Mouse (Mus musculus) liver, embryonic 15.5 days (tissue): Measurements from ENCODE around the gene F13a1. TPM values are rescaled to one million over a fixed set of nuclear protein-coding genes. Genes with fewer than 3 reads are reported as not detected.

Experiments used
- ATAC-seq: fragments of 200-750 bp; cut with Nextera tagmentation; 2 replicates; pipeline ENCODE4 v1.8.0; 2017; ENCODE audit warnings: moderate number of reproducible peaks, mild to moderate bottlenecking, moderate library complexity; ENCODE audit not compliant: insufficient read depth
- H3K27ac ChIP-seq: fragments of 300-500 bp; sonication (generic); replicated peaks from 2 replicates; pipeline ENCODE4 v1.5.1; 2015; ENCODE audit warnings: mild to moderate bottlenecking, inconsistent platforms
- H3K27me3 ChIP-seq: fragments of 300-500 bp; sonication (generic); 2 replicates; pipeline ENCODE4 v1.6.1; 2015; ENCODE audit warnings: mild to moderate bottlenecking, inconsistent platforms
- H3K36me3 ChIP-seq: fragments of 300-500 bp; sonication (generic); replicated peaks from 2 replicates; pipeline ENCODE4 v1.6.1; 2015; ENCODE audit warnings: moderate library complexity, mild to moderate bottlenecking, inconsistent platforms
- H3K4me1 ChIP-seq: fragments of 300-500 bp; sonication (generic); replicated peaks from 2 replicates; pipeline ENCODE4 v1.6.1; 2015; ENCODE audit warnings: inconsistent platforms
- H3K4me2 ChIP-seq: fragments of 300-500 bp; sonication (generic); 2 replicates; pipeline ENCODE4 v1.6.1; 2015; ENCODE audit warnings: moderate library complexity, mild to moderate bottlenecking, inconsistent platforms
- H3K4me3 ChIP-seq: fragments of 300-500 bp; sonication (generic); replicated peaks from 2 replicates; pipeline ENCODE4 v1.5.1; 2015; ENCODE audit warnings: mild to moderate bottlenecking, inconsistent platforms
- H3K9ac ChIP-seq: fragments of 300-500 bp; sonication (generic); 2 replicates; pipeline ENCODE4 v1.6.1; 2015; ENCODE audit warnings: moderate library complexity, mild to moderate bottlenecking, inconsistent platforms
- H3K9me3 ChIP-seq: fragments of 300-500 bp; sonication (generic); replicated peaks from 2 replicates; pipeline ENCODE4 v1.6.1; 2016; ENCODE audit warnings: inconsistent platforms
- WGBS: fragments of 180-500 bp; shearing (Covaris S2); methylation state at CpG from one replicate; pipeline ENCODE4 v1.1.7; 2015; ENCODE audit warnings: mixed read lengths; ENCODE audit not compliant: insufficient replicate concordance; 5-methylcytosine and 5-hydroxymethylcytosine counted together
- polyA plus RNA-seq: library from polyadenylated mRNA; unstranded; fragments of >200 nt; fragmentation: Nextera tagmentation; extraction: Ambion mirVana; gene quantifications from 2 replicates; pipeline ENCODE4 v1.2.1, GENCODE M21; 2015

The F13a1 gene
- polyA plus RNA-seq, 1 experiment from 2014 or later, result 17.2 TPM

DNA sequence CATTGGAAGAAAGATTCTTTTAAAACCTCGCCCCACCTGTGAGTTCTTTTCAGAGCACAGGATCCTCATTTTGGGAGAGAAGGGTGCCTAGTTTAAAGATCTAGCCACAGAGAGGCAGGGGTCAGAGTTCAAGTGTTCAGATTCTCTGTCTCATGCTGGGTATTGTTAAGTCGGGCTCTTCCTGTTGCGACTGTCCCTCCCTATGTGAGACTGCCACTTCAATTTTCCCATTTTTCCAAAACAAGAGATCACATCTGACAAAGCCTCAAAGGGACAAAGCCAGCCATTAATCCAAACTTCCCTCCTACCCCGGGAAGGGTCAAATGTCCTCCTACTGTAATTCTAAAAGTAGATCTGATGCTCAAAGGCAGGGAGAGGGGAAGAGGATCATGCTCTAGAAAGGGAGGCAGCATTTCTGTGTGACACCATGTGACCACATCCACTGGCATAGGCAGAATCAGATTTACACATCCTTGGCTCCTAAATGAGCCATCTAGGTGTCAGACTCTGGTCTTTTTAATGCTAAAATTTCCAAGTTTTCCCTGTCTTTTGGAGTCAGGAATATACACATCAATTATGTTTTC, 24.0 kb downstream of the F13a1 start:
- 44% methylated on average over 4 of the region's 4 CpGs for whole genome bisulfite sequencing
- ATAC-seq, result no peak
- Histone ChIP-seq H3K4me2 (no peak overlapping the region), H3K4me3 (no peak overlapping the region), H3K27ac (no peak overlapping the region), H3K4me1 (no peaks in the 10 kb centered on the region), H3K9ac (no peak overlapping the region), H3K27me3 (no peaks in the 10 kb centered on the region), H3K9me3 (no peaks in the 10 kb centered on the region), H3K36me3 (no peaks in the 10 kb centered on the region)

DNA sequence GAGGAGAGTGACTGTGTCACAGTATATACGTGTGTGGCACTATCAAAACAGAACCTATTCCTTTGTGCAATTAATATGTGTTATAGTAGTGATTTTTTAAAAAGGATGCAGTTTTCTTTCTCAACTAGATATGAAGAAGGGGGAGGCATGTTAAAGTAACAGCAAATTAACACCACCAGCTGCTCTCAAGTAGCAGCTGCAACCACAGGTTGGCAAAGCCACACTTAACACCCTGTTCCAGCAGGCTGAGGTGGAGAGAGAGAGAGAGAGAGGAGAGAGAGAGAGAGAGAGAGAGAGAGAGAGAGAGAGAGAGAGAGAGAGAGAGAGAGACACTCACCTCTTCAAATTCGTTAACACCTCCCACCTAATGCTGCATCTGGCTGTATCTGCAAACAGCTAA, 28.5 kb downstream of the F13a1 start:
- H3K4me2 ChIP-seq, result no peak overlapping the region
- no peak overlapping the region for H3K9ac ChIP-seq
- no peaks in the 10 kb centered on the region for H3K4me1 ChIP-seq
- WGBS, result 66% methylated on average over 2 of the region's 2 CpGs
- H3K9me3 ChIP-seq, result no peaks in the 10 kb centered on the region
- no peak for ATAC-seq
- H3K36me3 ChIP-seq, result no peaks in the 10 kb centered on the region
- no peak overlapping the region for H3K27ac ChIP-seq
- H3K27me3 ChIP-seq, result no peaks in the 10 kb centered on the region
- H3K4me3 ChIP-seq, result no peak overlapping the region

DNA sequence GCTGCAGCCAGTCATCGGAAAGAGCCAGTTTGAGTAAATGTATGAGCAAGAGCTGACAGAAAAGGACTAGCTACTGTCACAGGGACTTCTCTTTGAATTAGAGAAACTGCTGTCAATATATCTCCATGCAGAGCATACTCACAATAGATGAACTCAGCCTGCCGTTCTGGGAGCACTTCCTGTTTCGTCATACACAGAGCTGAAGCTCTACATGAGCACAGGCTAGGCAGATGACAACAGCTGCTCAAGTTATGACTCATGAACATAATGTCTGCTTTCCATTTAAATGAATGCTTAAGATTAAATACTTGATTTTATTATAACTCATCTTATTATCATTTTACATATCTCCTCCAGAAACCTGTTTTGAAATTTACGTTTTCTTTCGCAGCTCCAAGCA, 39.3 kb downstream of the F13a1 start:
- Histone ChIP-seq H3K27ac (no peak overlapping the region), H3K4me3 (no peak overlapping the region), H3K36me3 (no peaks in the 10 kb centered on the region), H3K4me2 (no peak overlapping the region), H3K9ac (no peak overlapping the region), H3K27me3 (no peaks in the 10 kb centered on the region), H3K9me3 (no peaks in the 10 kb centered on the region), H3K4me1 (no peaks in the 10 kb centered on the region)
- no peak for ATAC-seq
- WGBS, result 45% methylated on average over 5 of the region's 5 CpGs

DNA sequence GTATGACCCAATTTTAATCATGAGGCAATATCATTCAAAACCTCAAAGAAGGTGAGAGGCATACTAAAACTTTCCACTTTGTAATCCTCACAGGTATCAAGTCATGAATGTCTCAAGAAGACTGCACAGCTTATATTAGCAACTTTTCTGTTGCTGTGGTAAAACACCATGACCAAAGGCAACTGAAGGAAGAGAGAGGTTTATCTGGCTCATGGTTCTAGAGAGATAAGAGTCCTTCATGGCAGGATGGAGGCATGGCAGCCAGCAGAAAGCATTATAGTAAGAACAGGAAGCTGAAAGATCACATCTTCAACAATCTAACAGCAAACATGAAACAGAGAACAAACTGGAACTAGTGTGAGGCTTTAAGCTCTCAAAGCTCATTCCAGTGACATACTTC, 43.8 kb downstream of the F13a1 start:
- no peak overlapping the region for H3K9ac ChIP-seq
- H3K4me1 ChIP-seq, result no peaks in the 10 kb centered on the region
- no peaks in the 10 kb centered on the region for H3K9me3 ChIP-seq
- H3K36me3 ChIP-seq, result no peaks in the 10 kb centered on the region
- no peak overlapping the region for H3K4me3 ChIP-seq
- no peak overlapping the region for H3K27ac ChIP-seq
- no peak for ATAC-seq
- no peak overlapping the region for H3K4me2 ChIP-seq
- no peaks in the 10 kb centered on the region for H3K27me3 ChIP-seq

DNA sequence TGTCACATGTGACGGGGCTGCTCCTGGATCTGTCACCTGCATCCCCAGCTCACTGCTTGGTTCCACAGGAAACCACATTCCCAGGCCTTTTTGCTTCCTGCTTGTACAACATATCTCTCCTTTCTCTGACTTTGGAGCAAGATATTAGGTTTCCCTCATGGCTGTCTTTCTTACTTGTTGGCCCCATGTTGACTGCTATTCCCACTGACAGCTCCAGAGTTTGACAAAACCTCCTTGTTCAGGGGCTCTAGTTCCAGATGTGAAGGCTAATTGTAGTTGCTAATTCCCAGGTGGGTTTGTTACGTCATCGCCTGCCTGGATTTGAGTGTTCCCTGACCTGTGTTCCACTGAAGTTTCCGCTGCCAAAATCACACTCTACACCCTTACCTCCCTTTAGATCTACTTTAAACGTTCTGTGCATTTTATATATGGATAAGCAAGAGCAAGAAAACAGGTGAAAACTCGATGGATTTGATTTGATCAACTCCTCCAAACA, 50.8 kb downstream of the F13a1 start:
- H3K27me3 ChIP-seq, result no peaks in the 10 kb centered on the region
- no peaks in the 10 kb centered on the region for H3K4me1 ChIP-seq
- 62% methylated on average over 6 of the region's 6 CpGs for WGBS
- H3K9me3 ChIP-seq, result no peaks in the 10 kb centered on the region
- no peak overlapping the region for H3K4me2 ChIP-seq
- no peaks in the 10 kb centered on the region for H3K36me3 ChIP-seq
- no peak overlapping the region for H3K27ac ChIP-seq
- no peak overlapping the region for H3K9ac ChIP-seq
- no peak overlapping the region for H3K4me3 ChIP-seq
- no peak for ATAC-seq

DNA sequence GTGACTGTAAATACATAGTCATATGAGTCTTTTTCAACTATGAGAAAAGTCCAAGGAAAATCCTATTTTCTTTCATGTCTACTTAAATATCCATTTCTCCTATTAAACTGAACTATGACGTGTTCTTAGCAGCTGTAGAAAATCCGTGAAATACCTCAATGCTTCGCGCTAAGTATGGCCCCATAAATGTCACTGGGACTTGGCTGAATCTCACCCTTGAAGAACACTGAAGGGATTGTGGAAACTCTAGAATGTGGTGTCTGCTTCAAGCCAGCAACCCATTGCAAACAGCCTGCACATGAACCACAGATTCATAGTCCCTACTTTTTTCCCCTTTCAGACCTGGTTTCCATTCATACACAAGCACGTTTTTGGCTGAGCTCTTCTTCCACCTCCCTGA, 56.5 kb downstream of the F13a1 start:
- no peaks in the 10 kb centered on the region for H3K27me3 ChIP-seq
- H3K4me3 ChIP-seq, result no peak overlapping the region
- no peak overlapping the region for H3K9ac ChIP-seq
- H3K9me3 ChIP-seq, result no peaks in the 10 kb centered on the region
- WGBS, result 69% methylated on average over 5 of the region's 5 CpGs
- no peaks in the 10 kb centered on the region for H3K36me3 ChIP-seq
- H3K27ac ChIP-seq, result no peak overlapping the region
- no peaks in the 10 kb centered on the region for H3K4me1 ChIP-seq
- H3K4me2 ChIP-seq, result no peak overlapping the region
- ATAC-seq, result no peak

DNA sequence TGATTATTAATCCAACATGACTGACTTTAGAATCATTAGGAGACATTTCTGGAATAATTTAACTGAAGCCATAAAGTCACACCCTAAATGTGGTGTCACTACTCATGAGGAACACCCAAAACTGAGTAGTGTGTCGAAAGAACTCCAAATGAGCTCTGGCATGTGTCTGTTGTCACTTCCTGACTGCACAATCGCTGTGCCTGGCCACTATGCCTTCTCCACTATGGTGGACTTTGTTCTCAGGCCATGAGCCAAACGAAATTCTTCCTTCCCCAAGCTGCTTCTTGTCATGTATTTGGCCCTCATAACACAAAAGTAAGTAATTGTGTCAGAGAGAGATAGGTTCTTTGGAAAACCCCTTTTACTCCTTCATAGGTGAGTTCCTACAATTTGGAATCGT, 61.7 kb downstream of the F13a1 start:
- H3K36me3 ChIP-seq, result no peaks in the 10 kb centered on the region
- no peak overlapping the region for H3K9ac ChIP-seq
- 53% methylated on average over 4 of the region's 4 CpGs for WGBS
- no peaks in the 10 kb centered on the region for H3K9me3 ChIP-seq
- H3K4me3 ChIP-seq, result no peak overlapping the region
- no peak overlapping the region for H3K27ac ChIP-seq
- no peaks in the 10 kb centered on the region for H3K4me1 ChIP-seq
- no peak for ATAC-seq
- H3K27me3 ChIP-seq, result no peaks in the 10 kb centered on the region
- H3K4me2 ChIP-seq, result no peak overlapping the region

DNA sequence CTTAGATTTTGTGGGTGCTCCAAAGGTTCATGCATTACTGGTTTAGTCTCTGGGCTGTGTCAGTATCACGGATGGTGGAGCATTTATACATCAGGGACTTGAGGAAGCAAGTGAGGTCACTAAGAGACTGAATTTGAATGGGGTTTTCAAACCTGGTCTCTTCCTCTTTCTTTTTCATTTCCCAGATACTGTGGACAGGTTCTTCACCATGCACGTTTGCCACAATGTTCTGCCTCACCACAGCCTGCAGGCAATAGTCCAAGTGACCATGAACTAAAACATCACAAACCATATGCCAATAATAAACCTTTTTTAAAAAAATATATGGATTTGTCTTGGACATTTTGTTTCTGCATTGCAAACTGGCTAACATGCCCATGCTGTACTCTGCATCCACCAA, 77.0 kb downstream of the F13a1 start:
- 46% methylated on average over 2 of the region's 2 CpGs for WGBS
- no peaks in the 10 kb centered on the region for H3K9me3 ChIP-seq
- no peak for ATAC-seq

DNA sequence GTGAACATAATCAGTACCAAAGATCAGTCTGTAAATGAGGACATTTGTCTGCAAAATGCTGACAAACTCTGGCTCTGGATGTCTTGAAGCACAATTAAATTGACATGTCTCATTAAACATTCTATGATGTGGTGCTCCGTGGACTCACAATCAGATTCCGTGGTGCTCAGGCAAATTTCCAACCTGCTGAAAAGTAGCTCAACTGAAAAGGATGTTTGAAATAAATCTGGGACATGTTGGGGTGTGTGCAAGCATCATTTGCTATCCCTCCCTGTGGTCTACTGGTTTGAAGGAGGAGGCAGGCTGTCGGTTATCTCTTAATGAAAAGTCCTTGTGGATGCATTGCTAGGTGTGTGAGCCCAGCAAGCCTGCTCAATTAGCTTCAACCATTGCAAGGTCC, 77.8 kb downstream of the F13a1 start:
- no peaks in the 10 kb centered on the region for H3K36me3 ChIP-seq
- no peak overlapping the region for H3K4me2 ChIP-seq
- H3K4me1 ChIP-seq, result no peaks in the 10 kb centered on the region
- no peaks in the 10 kb centered on the region for H3K27me3 ChIP-seq
- H3K9ac ChIP-seq, result no peak overlapping the region
- ATAC-seq, result no peak
- 62% methylated on average over 3 of the region's 3 CpGs for WGBS
- H3K9me3 ChIP-seq, result no peaks in the 10 kb centered on the region
- no peak overlapping the region for H3K27ac ChIP-seq
- no peak overlapping the region for H3K4me3 ChIP-seq

More for the DNA sequence above, 77.0 kb downstream of the F13a1 start:
- no peak overlapping the region for H3K27ac ChIP-seq
- no peak overlapping the region for H3K4me2 ChIP-seq
- H3K4me3 ChIP-seq, result no peak overlapping the region
- H3K9ac ChIP-seq, result no peak overlapping the region
- H3K27me3 ChIP-seq, result no peaks in the 10 kb centered on the region
- no peaks in the 10 kb centered on the region for H3K4me1 ChIP-seq
- H3K36me3 ChIP-seq, result no peaks in the 10 kb centered on the region

DNA sequence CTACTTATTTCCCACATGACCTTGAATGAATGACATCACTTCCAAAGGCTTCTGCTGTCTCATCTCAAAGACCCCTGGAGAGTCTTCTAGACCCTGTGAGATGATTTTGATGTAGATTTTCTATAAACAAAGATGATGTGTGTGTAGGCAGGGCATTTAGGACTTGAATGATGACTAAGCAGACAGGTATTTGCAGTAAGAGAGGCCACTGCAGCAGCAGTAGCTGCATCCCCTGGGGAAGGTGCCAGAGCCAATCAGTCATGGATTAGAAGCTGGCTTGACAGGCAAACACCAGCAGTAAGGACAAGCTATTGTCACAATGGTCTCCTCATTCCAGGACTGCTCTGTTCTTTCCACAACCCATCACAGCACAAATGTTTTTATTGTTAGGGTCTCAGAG, 87.1 kb downstream of the F13a1 start:
- Histone ChIP-seq H3K4me2 (no peak overlapping the region), H3K4me3 (no peak overlapping the region), H3K36me3 (no peaks in the 10 kb centered on the region), H3K27ac (no peak overlapping the region), H3K4me1 (no peaks in the 10 kb centered on the region), H3K9me3 (no peaks in the 10 kb centered on the region), H3K27me3 (no peaks in the 10 kb centered on the region), H3K9ac (no peak overlapping the region)
- no peak for ATAC-seq

DNA sequence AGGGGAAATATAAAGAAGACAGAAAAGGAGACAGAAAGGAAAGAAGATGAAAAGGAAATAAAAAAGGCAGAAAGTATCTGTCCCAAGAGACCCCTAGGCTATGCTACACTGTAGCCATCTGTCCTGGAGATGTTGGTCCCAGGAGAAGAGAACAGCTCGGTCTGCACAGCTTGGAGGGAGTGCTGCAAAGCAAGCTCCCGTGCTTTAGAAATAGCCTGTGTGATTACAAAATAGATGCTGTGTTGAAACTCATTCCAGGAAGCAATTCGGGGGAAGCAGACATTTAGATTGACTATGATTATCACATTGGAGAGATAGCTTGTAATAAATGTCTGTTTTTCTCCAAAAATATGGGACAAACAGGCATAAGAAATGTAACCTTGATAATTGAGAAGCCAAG, 91.0 kb downstream of the F13a1 start:
- H3K4me3 ChIP-seq, result no peak overlapping the region
- ATAC-seq, result no peak
- H3K9me3 ChIP-seq, result no peaks in the 10 kb centered on the region
- H3K27ac ChIP-seq, result no peak overlapping the region
- H3K27me3 ChIP-seq, result no peaks in the 10 kb centered on the region
- H3K4me2 ChIP-seq, result no peak overlapping the region
- H3K36me3 ChIP-seq, result no peaks in the 10 kb centered on the region
- H3K4me1 ChIP-seq, result no peaks in the 10 kb centered on the region
- H3K9ac ChIP-seq, result no peak overlapping the region
- 30% methylated on average over 3 of the region's 3 CpGs for WGBS

DNA sequence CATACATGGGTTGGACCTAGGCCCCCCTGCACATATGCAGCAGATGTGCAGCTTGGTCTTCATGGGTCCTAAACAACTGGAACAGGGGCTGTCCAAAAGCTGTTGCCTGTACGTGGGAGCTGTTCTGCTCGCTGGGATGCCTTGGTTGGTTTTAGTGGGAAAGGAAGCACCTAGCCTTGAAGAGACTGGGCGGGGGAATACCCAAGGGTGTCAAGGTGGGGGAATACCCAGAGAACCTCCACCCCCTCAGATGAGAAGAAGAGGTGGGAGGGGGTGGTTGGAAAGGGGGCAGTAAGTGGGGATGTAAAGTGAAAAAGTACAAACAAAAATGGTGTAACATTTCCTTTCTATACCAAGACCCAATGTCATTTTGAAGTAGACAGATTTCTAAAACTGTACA, 95.1 kb downstream of the F13a1 start:
- no peaks in the 10 kb centered on the region for H3K36me3 ChIP-seq
- no peaks in the 10 kb centered on the region for H3K4me1 ChIP-seq
- no peak overlapping the region for H3K4me2 ChIP-seq
- H3K27me3 ChIP-seq, result no peaks in the 10 kb centered on the region
- no peaks in the 10 kb centered on the region for H3K9me3 ChIP-seq
- 65% methylated on average over 3 of the region's 3 CpGs for WGBS
- no peak overlapping the region for H3K9ac ChIP-seq
- H3K4me3 ChIP-seq, result no peak overlapping the region
- H3K27ac ChIP-seq, result no peak overlapping the region
- ATAC-seq, result no peak
